Mouse (Mus musculus): ENCODE measurements around the gene Aipl1. TPM values are rescaled to one million over a fixed set of nuclear protein-coding genes. Genes with fewer than 3 reads are reported as not detected.

Gene Aipl1
- total RNA-seq, 4 experiments from 2014 or later = 0.14 TPM; not detected in 3

GRCm38 (mm10) chr11:72050895-72051858 lies 13.9 kb upstream of the Aipl1 start:
- DNase-seq (ENCODE audit: low spot score in 2 of 2) = peak in 1 of 2 experiments; percentile 58

GRCm38 (mm10) chr11:72050168-72050894 lies 13.0 kb upstream of the Aipl1 start:
- DNase-seq (ENCODE audit: low spot score in 2 of 2) = no peak

GRCm38 (mm10) chr11:72049171-72049759 lies 12.0 kb upstream of the Aipl1 start:
- no peak for DNase-seq (ENCODE audit: low spot score in 2 of 2)

- no peak for DNase-seq (ENCODE audit: low spot score in 2 of 2)
Observed at GRCm38 (mm10) chr11:72048730-72049129, 11.4 kb upstream of the Aipl1 start.

GRCm38 (mm10) chr11:72044231-72044630 lies 6.9 kb upstream of the Aipl1 start:
- no peak for DNase-seq (ENCODE audit: low spot score in 2 of 2)

GRCm38 (mm10) chr11:72042631-72043030 lies 5.3 kb upstream of the Aipl1 start:
- no peak for DNase-seq (ENCODE audit: low spot score in 2 of 2)

- DNase-seq (ENCODE audit: low spot score in 2 of 2) = peak; percentile 63 to 76
Observed at GRCm38 (mm10) chr11:72041768-72042607, 4.7 kb upstream of the Aipl1 start, which contains the start of gene Pimreg. TSS of gene Pimreg (plus strand) at chr11:72042032.

- DNase-seq (ENCODE audit: low spot score in 2 of 2) = no peak
Observed at GRCm38 (mm10) chr11:72041290-72041767, 4.0 kb upstream of the Aipl1 start.

- peak in 1 of 2 experiments; percentile 55 for DNase-seq (ENCODE audit: low spot score in 2 of 2)
Observed at GRCm38 (mm10) chr11:72039599-72040386, 2.5 kb upstream of the Aipl1 start.

- peak in 1 of 2 experiments; percentile 85 for DNase-seq (ENCODE audit: low spot score in 2 of 2)
Observed at GRCm38 (mm10) chr11:72037996-72038395, 687 bp upstream of the Aipl1 start.

GRCm38 (mm10) chr11:72032589-72032988 lies 4.7 kb downstream of the Aipl1 start:
- no peak for DNase-seq (ENCODE audit: low spot score in 2 of 2)

GRCm38 (mm10) chr11:72032091-72032490 lies 5.2 kb downstream of the Aipl1 start:
- no peak for DNase-seq (ENCODE audit: low spot score in 2 of 2)

- no peak for DNase-seq (ENCODE audit: low spot score in 2 of 2)
Observed at GRCm38 (mm10) chr11:72031353-72031752, 6.0 kb downstream of the Aipl1 start.

- DNase-seq (ENCODE audit: low spot score in 2 of 2) = no peak
Observed at GRCm38 (mm10) chr11:72029143-72029542, 8.2 kb downstream of the Aipl1 start.

GRCm38 (mm10) chr11:72027836-72028235 lies 9.5 kb downstream of the Aipl1 start:
- no peak for DNase-seq (ENCODE audit: low spot score in 2 of 2)

- no peak for DNase-seq (ENCODE audit: low spot score in 2 of 2)
Observed at GRCm38 (mm10) chr11:72026516-72026915, 10.8 kb downstream of the Aipl1 start.

GRCm38 (mm10) chr11:72025843-72026242 lies 11.5 kb downstream of the Aipl1 start:
- no peak for DNase-seq (ENCODE audit: low spot score in 2 of 2)

- DNase-seq (ENCODE audit: low spot score in 2 of 2) = no peak
Observed at GRCm38 (mm10) chr11:72024193-72024781, 13.0 kb downstream of the Aipl1 start.

- no peak for DNase-seq (ENCODE audit: low spot score in 2 of 2)
Observed at GRCm38 (mm10) chr11:72023581-72023980, 13.7 kb downstream of the Aipl1 start.
